Mouse (Mus musculus): ENCODE measurements at regions not wholly inside any gene's neighbourhood (a gene's known extent, or its start where the extent isn't known, plus 50 kb on each side); places are given as distances from the start of the nearest gene placed in this dataset.

- no peak for DNase-seq (ENCODE audit: low read depth, low spot score)
These were observed 126.4 kb downstream of the Rpl10l start for GRCm38 (mm10) chr12:66157630-66158292.

- DNase-seq (ENCODE audit: low read depth, low spot score) = no peak
These were observed 127.1 kb downstream of the Rpl10l start for GRCm38 (mm10) chr12:66156980-66157629.

- DNase-seq (ENCODE audit: low read depth, low spot score) = peak; percentile 1
These were observed 153.3 kb downstream of the Rpl10l start for GRCm38 (mm10) chr12:66130909-66131308.

- DNase-seq (ENCODE audit: low read depth, low spot score) = no peak
These were observed 164.6 kb downstream of the Rpl10l start for GRCm38 (mm10) chr12:66119565-66119964.

- DNase-seq (ENCODE audit: low read depth, low spot score) = no peak
These were observed 193.3 kb downstream of the Rpl10l start for GRCm38 (mm10) chr12:66090806-66091447.

- no peak for DNase-seq (ENCODE audit: low read depth, low spot score)
These were observed 223.9 kb downstream of the Rpl10l start for GRCm38 (mm10) chr12:66060326-66060725.

GRCm38 (mm10) chr12:66055206-66055605 lies 229.0 kb downstream of the Rpl10l start:
- DNase-seq (ENCODE audit: low read depth, low spot score) = no peak

GRCm38 (mm10) chr12:66048936-66049335 lies 235.3 kb downstream of the Rpl10l start:
- DNase-seq (ENCODE audit: low read depth, low spot score) = no peak

GRCm38 (mm10) chr12:66036281-66036680 lies 247.9 kb downstream of the Rpl10l start:
- DNase-seq (ENCODE audit: low read depth, low spot score) = no peak

- DNase-seq (ENCODE audit: low read depth, low spot score) = no peak
These were observed 256.7 kb downstream of the Rpl10l start for GRCm38 (mm10) chr12:66027535-66027934.

GRCm38 (mm10) chr12:66012706-66013105 lies 271.5 kb downstream of the Rpl10l start:
- no peak for DNase-seq (ENCODE audit: low read depth, low spot score)

All from embryo, embryonic 11.5 days (tissue).